Mouse (Mus musculus): ENCODE measurements around the gene Oxsr1.
"Not testable (repeated sequence)": the region's sequence is repeated elsewhere in the genome, so short reads cannot be mapped to it uniquely, and the experiment has no call there.

Gene Oxsr1

DNA sequence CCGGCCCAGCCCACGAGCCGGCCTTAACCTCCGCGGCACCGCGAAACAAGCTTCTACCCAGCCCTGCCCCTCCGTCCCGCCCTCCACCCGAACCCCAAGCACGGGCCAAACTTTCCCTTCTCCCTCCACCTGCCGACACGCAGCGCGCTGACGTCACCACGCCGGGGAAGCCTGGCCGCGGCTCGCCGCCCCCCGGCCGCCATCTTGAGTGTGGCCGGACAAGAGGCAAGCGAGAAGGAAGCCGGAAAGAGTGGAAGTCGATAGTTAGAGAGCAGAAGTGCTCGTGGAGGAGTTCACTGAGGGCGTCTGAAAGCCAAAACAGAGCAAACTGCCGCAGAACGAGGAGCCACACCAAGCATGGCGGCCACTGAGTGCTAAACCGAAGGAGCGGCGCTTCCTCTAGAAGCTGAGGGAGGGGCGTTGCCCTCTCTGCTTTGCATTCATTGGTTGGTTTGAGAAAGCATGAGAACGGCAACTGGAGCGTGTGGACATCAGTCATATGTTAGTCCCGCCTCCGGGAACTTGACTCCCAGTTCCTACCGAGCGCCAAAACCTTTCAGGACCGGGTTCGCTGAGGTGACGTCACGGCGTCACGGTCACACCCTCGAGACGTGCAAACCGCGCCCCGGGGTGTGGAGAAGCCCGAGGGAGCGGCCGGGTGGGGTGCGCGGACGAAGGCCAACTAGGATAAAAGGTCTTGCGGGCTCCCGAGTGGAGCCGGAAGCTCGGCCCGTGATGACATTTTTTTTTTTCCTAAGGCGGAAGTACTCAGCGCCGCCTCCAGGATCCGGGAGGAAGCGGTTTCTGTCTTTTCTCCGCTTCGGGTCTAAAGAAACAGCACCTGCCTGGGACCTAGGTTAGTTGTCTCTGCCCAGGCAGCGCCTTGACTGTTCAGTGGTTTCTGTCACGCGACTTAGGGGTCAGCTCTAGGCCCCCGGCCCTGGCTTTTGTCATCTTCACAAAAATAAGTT, at the start of gene Oxsr1:
Gene Oxsr1, minus strand, starts transcription at position 139 of the 971 bp plus-strand sequence.
- DNase-seq (ENCODE audit: inconsistent ontology term), result peak; percentile 99

DNA sequence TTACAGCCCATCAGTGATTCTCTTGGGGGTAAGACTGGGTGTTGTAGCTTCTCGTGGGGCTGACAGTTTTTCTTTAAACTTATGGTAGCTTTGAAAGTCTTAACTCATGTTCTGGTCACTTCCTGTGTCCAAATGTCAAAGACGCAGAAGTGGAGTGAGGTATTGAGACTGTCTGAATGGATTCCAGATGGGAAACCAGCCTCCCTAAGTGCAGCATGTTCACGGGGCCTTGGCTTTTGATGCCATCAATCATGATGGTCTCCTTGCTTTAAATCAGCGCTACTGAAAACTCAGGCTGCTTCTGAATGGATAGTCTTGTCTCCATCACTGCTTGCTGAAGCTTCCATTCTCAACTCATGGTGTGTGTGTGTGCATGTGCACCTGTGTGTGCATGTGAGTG, 49.0 kb upstream of the Oxsr1 start:
- DNase-seq (ENCODE audit: inconsistent ontology term), result no peak

DNA sequence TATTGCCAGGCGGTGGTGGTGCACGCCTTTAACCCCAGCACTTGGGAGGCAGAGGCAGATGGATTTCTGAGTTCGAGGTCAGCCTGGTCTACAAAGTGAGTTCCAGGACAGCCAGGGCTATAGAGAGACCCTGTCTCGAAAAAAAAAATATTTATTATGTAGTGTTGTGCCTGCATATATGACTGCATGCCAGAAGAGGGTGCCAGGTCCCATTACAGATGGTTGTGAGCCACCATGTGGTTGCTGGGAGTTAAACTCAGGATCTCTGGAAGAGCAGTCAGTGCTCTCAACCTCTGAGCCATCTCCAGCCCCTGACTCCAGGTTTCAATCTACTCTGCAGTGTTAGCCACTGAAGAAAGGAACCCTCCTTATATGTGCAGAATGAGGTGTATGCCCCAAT, 48.5 kb upstream of the Oxsr1 start:
- not testable (repeated sequence) for DNase-seq (ENCODE audit: inconsistent ontology term)

DNA sequence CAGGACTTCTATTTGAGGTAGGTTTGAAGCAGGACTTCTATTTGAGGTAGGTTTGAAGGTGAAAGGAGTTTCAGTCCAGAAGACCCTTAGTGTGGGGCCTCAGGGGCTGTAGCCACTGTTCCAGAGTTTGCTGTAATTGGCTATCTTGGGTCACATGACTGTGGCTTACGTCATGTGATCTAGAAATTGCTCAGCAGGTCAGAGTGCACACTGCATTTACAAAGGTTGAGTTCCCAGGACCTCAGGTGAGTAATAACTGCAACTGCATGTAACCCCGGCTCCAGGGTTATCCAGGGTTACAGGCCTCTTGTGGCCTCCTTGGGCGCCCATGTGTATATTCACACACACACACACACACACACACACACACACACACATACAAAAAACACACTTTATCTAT, 46.1 kb upstream of the Oxsr1 start:
- no peak for DNase-seq (ENCODE audit: inconsistent ontology term)

DNA sequence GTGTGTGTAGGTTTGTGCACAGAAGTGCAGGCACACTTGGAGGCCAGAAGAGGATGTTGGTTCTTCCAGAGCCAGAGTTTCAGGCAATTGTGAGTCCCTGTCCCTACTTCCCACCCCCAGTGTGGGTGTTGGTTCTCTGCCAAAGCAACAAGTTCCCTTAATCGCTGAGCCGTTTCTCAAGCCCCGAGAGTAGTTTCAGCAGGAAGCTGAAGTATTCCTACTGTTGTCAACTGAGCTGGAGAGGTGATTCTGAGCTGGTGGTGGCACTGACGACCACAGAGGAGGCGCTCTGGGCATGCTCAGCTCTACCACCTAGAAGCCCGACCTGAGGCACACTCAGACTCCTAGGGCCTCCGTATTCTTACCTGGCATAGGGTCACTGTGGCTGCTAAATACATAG, 43.1 kb upstream of the Oxsr1 start, which contains the start of gene Slc22a14:
Gene Slc22a14, minus strand, starts transcription at position 270 of the 400 bp plus-strand sequence.
- no peak for DNase-seq (ENCODE audit: inconsistent ontology term)

DNA sequence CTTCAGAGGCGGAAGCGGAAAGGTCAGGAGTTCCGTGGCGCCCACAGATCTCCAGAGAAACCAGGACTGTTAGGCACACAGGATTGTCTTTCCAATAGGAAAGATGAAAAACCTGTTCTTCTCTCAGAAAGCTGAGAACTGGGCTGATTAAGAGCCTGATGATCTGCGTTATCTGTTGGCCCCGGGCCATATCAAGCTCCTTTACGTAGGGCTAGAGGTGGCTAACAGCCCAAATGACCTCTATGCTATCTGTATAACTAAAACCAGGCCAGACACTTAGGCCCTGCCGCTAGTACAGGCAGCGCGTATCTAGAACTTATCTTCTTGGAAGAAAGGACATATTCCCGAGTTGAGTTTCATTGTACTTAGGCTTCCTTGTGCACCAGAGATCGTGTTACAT, 41.0 kb upstream of the Oxsr1 start:
- no peak for DNase-seq (ENCODE audit: inconsistent ontology term)

DNA sequence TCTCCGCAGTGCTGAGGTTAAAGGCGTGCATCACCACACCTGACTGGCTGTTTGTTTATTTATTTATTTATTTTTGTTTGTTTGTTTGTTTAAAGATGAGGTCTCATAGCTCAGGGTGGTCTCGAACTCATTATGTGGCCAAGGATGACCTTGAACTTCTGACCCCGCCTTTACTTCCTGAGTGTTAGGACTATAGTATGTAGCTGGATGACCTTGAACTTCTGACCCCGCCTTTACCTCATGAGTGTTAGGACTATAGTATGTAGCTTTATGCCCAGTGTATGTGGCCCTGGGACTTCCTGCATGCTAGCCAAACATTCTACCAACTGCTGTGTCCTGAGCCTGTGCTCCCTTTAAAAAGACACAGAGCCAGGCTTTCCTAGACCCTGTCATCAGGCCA, 39.2 kb upstream of the Oxsr1 start:
- no peak for DNase-seq (ENCODE audit: inconsistent ontology term)

DNA sequence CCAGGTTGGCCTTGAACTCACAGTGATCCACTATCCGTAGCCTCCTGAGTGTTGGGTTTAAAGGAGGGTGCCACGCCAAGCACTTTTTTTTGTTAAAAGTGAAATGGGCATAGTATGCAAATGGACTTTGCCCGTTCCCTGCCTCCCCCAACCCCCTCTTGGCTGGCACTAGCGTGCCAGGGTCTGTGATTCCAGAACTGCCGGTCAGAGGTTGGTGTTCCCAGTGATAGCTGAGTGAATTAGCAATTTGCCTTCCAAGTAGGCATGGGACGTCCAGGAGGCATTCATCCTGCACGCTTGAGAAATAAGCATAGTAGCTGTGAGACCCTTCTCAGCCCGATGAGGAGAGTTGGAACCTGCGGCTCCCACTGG, 35.8 kb upstream of the Oxsr1 start:
- DNase-seq (ENCODE audit: inconsistent ontology term), result no peak

DNA sequence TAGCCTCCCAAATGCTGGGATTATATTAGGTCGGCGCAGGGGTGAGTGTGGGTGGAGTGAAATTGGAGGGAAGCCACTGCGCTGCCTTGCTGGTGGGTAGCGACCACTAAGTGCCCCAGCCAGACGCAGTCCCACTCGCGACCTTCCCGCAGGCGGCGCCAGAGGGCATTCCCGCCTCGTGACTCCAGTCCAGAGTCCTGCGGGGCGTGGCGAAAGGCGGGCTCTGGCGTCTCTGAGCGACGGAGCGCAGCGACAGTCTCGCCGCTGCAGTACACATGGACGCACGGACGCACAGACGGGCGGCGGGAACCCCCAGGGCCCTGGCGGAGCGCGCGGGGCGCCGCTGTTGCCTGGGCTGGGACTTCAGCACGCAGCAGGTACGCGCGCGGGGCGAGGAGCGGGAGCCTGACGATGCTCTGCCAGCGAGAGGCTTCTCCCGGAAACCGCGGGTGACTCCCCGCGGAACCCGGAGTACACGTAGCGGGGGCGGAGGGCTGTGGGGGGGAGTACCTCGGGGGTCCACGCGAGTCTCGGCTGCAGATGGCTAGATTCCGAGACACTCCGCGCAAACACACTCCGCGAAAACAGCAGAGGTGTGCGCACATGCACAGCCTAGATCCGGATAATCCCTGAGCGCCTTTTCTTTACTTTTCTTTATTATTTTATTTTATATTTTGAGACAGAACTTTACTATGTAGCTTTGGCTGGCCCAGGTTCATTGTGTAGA, 35.3 kb upstream of the Oxsr1 start, which contains the start of gene Xylb:
Gene Xylb, plus strand, starts transcription at position 51 of the 727 bp plus-strand sequence.
- DNase-seq (ENCODE audit: inconsistent ontology term), result peak; percentile 88

DNA sequence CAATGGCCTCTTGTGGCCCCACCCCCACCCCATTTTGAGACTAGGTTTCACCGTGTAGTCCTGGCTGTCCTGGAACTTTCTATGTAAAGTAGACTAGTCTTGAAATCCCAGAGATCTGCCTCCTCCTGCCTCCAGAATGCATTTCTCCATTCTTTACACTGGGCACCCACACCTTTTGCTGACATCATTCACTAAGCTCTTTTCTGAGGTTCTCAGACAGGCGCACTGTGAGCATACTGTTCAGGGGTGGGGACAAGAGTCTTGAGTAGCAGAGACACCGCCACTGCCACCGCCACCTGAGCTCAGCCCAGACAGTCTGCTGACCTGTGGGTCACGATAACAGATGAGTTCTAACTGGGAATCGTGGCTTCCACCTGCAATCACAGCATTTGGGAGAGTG, 33.7 kb upstream of the Oxsr1 start:
- DNase-seq (ENCODE audit: inconsistent ontology term), result no peak

DNA sequence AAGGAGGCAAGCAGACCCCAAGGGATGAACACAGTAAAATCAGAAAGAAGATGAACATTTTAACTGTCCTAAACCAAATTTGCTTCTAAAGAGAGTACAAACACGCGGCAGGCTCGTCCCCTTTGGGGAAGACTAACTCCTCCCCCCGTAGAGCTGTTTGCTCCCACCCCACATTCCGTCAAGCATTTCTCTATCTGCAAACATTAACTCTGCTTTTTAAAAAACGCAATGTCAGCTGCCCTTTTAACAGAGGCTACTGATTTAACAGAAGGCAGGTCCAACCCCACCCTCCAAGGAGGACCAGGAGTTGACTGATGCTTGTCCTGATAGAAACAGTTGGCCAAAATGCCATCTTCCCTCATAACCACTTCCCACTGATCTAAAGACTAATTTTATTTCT, 31.7 kb upstream of the Oxsr1 start:
- no peak for DNase-seq (ENCODE audit: inconsistent ontology term)

DNA sequence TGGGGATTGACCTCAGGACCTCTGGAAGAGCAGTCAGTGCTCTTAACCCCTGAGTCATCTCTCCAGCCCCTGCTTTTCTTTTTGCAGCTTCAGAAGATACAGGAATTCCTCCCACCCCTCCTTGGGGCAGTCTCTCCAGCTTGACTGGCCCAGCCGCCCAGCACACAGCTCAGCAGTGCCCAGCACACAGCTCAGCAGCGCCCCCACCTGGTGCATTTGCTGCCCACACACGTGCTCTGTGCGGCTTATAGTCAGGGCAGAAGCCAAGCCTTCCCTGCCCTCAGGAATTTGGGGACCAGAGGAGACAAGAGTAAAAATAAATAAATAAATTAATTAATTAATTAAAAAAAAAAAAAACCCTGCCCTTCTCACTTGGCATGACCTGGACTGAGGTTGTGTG, 29.8 kb upstream of the Oxsr1 start:
- peak; percentile 64 for DNase-seq (ENCODE audit: inconsistent ontology term)

DNA sequence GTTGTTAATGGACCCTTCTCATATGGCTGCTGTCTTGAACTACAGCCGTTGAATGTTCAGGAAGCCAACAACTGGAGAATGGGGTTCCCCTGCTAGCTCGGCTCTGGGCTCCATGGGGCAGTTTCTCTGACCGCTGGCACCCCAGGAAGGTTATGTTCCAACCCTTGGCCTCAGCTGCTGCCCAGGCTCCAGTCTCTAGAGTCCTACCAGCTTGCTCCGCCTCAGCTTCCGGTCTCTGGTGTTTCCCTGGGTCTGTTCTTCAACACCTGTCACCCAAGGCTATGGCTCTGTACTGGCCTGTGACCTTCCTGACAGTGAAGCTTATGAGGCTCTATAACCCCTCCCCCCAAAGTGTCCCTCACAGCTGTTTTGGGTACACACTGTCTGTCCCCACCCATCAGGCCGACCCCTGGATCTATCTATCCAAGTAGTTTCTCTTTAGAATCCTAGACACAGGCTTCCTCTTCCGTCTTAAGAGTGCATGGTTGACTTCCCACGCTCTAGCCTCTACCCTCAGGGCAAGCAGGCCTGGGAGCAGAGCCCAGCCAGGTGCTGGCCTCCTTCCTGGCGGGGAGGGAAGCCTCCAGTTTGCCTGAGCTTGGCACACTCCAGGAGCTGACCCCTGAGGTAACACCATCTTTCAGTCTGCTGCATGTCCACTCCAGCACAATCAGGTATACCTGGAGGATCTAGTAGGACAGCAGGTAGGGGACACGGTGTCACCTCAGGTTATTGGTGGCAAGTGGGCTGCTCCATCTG, 28.9 kb upstream of the Oxsr1 start:
- DNase-seq (ENCODE audit: inconsistent ontology term), result no peak

DNA sequence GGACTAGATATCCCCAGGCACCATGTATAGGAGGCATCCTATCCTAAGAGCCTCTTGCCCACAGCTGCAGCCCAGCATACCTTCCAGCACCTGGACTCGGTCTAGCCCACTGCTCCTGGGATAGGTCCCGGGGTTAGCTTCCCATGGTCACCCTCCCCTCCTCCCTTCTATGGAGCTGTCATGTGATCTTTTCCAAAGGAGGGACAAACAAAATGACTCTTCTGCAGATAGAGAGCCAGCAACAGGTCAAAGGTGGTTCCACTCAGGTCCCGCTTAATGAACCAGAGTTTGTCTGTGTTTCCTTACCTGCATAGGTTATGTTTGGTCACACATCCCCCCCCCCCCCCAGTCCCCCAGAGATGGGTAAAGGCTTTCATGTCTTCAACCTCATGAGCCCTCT, 28.3 kb upstream of the Oxsr1 start:
- DNase-seq (ENCODE audit: inconsistent ontology term), result no peak

DNA sequence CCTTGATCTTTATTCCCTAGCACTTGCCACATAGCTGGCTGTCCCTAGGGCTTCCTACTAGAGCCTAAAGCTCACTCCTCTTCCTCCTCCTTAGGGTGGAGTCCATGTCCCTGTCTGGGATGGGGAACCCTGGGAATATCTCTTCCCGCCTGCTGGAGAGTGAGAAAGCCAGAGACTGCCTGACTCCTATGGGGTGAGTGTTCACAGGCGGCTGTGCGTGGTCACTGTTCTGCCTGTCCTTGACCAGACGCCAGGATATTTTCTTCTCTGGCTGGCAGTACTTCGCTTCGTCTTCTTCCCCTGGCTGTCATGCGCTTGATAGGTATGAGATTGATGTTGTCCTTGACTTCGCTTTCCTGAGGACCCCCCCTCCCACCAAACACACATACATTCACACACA, 24.1 kb upstream of the Oxsr1 start:
- no peak for DNase-seq (ENCODE audit: inconsistent ontology term)

DNA sequence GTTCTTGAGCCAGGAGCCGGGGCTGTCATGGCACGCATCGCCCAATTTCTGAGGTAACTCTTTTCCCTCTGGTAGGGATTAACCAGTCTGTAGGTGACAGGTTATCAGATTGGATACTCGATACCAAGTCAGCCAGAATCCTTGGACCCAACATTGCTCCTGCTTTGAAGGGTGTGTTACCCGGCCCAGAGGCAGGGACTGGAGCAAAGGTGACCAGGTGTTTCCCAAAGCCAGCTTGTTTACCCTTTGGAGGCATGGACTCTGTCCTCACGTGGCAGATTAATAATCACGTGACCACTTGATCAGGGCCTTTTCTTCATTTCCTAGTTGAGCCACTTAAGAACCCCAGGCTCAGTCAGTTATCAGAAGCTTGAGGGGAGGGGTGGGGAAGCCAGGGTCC, 20.5 kb upstream of the Oxsr1 start:
- no peak for DNase-seq (ENCODE audit: inconsistent ontology term)

DNA sequence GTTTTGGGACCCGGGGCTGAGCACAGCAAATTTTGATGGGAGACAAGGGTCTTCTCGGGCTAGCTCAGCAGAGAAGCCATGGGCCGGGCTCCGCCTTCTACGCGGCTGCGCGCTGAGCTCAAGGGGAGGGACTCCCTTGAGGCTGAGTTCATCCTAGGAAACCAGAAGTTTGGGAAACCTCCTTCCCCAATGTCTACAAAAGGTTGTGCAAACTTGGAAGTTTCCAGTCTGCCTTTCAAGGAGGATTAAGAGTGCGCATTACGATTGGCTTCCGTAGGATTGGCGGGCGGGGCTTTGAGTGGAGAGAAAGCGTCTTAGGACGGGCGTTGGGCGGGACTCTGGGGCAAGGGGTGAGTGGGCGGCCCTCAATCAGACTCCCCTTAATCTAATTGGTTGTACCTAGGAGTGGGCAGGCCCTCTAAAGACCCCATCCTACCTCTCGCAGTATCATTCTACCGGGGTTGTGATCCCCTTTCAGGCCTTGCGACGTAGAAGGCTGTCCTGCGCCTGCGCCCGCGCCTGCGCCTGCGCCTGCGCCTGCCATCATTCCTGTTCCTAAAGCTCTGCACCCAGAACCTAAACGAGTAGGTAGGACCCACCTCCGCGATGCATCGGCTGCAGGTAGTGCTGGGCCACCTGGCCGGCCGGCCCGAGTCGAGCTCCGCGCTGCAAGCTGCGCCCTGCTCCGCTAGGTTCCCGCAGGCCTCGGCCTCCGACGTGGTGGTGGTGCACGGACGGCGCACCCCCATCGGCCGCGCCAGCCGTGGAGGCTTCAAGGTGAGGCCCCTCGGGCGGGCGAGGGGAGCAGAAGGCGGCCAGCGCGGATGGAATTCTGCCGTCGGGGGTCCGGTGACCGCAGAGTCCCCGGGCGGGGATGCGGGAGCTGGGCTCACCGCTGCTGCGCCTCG, 18.9 kb upstream of the Oxsr1 start, which contains the start of gene Myd88:
Gene Myd88, minus strand, starts transcription at position 503 of the 908 bp plus-strand sequence.
- peak; percentile 98 for DNase-seq (ENCODE audit: inconsistent ontology term)

DNA sequence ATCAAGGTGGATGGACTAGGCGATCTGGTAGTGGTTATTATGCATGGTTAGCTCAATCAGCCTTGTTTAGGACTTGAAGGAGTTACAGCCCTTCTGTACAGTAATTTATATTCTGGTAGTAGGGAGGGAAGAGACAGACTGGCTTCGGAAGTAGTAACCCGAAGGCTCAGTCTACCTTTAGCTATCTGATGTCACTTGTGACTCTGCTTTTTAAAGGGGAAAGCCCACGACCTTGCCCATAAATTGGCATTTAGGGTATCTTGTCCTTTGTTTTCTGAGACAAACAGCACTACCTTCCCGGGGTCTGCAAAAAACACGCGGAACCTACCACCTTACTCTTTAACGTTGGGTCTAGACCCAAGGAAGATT, 18.0 kb upstream of the Oxsr1 start:
- no peak for DNase-seq (ENCODE audit: inconsistent ontology term)

DNA sequence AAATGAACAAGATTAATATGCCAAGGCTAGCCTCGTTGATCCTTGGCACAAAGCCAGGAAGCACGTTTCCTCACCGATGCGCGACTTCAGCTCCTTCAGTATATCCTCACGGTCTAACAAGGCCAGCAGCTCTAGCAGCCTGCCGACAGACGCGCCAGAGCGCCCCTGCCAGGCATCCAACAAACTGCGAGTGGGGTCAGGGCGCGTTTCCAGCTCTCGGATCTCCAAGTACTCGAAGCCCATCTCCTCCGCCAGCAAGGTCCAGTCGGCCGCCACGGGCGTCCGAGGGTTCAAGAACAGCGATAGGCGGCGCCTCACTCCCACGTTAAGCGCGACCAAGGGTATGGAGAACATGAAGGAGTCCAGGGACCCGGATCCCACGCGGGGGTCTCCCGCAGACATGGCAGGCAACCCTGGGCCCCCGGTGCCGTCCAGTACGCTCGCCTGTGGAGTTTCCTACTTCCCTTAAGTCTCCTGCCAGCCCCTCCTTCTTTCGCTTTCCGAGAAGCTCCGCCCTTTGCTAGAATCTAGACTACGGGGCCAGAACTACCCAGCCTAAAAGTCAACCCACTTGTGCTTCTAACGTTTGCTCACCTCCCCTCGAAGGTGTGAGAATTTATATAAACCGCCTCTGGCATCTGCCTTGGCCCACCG, 17.5 kb upstream of the Oxsr1 start, which contains the start of gene Acaa1a:
Gene Acaa1a, plus strand, starts transcription at position 119 of the 654 bp plus-strand sequence.
- DNase-seq (ENCODE audit: inconsistent ontology term), result peak; percentile 68

DNA sequence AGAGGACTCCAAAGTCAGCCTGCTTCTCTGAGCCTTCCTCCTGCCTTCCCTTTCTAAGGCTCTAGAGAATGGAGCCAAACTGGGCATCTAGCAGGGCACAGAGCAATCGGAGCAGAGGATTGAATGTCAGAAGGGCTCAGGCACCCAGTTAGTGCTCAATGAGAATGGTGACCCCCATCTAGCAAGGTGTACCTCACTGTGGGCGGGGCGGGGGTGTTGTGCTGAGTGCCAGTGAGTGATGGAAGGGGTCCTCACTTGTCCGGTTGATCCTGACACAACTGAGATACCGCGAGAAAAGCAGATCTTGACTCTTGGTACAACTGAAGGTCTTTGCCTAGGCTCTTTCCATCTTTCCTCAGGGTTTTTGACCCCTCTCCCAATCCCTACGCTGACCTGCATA, 16.9 kb upstream of the Oxsr1 start:
- no peak for DNase-seq (ENCODE audit: inconsistent ontology term)

All from Muller cell, postnatal 12 days (primary cell).